Mouse (Mus musculus) gastrocnemius, adult 2 months (tissue): Measurements from ENCODE around the gene Fgd2. TPM values are rescaled to one million over a fixed set of nuclear protein-coding genes. Genes with fewer than 3 reads are reported as not detected.
A peak's percentile ranks its signal among the peaks of the same experiment; 100 is the strongest.
"Not testable (repeated sequence)": the region's sequence is repeated elsewhere in the genome, so short reads cannot be mapped to it uniquely, and the experiment has no call there.

Experiments used
- DNase-seq: peaks from one replicate; pipeline ENCODE4 v3.0.0; 2022
- H3K27ac ChIP-seq: fragments of 200-600 bp; 2 replicates; pipeline ENCODE4 v1.8.1; 2022; ENCODE audit warnings: mild to moderate bottlenecking
- H3K4me3 ChIP-seq: fragments of 200-600 bp; 2 replicates; pipeline ENCODE4 v1.8.1; 2022; ENCODE audit warnings: mild to moderate bottlenecking, moderate library complexity
- CTCF ChIP-seq: fragments of 200-600 bp; IDR thresholded peaks from 2 replicates; pipeline ENCODE4 v1.8.1; 2022; ENCODE audit warnings: antibody characterized with exemption, mild to moderate bottlenecking, moderate library complexity
- intact Hi-C: fragments of 180-260 bp; cut with DNase I; formaldehyde crosslinking; loops from one replicate; pipeline ENCODE4 v1.15.1; 2025
- total RNA-seq, 2 experiments: library from RNA; stranded (reverse); gene quantifications; 2 replicates each; pipeline ENCODE4 v1.2.3; 2021

The Fgd2 gene
- total RNA-seq, 2 experiments from 2014 or later: 0.74 to 1.1 TPM

GRCm38 (mm10) chr17:29340406-29341261, 20.1 kb upstream of the Fgd2 start:
- intact Hi-C loops: no loop called here
- DNase-seq: peak; percentile 78
- Histone ChIP-seq H3K27ac (peak overlapping the region; percentile 88), H3K4me3 (peak overlapping the region; percentile 60)
- TF ChIP-seq CTCF: no peak

DNA sequence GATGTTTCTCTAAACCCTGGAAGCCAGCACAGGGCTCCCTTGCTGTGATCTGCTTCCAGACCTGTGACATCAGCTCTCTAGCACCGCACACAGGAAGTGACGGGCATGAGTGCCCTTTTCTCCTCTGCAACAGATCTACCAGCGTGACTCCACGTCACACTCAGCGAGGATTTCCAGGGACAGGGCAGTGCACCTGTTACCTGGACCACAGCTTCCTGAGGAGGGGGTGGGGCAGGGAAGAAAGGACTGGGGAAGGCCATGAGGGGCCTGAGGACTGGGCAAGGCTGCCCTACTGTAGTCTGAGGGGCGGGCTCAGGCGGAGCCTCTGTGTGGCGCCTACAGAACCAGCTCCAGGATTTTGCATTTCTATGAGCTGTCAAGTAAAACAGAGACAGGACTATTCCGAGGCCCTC, 19.1 kb upstream of the Fgd2 start:
- H3K4me3 ChIP-seq: peak overlapping the region; percentile 60
- DNase-seq: peak; percentile 76
- H3K27ac ChIP-seq: peak overlapping the region; percentile 88
- TF ChIP-seq CTCF: peak; percentile 10; the same call in 1 of the 2 replicates
- intact Hi-C loops: no loop called here

DNA sequence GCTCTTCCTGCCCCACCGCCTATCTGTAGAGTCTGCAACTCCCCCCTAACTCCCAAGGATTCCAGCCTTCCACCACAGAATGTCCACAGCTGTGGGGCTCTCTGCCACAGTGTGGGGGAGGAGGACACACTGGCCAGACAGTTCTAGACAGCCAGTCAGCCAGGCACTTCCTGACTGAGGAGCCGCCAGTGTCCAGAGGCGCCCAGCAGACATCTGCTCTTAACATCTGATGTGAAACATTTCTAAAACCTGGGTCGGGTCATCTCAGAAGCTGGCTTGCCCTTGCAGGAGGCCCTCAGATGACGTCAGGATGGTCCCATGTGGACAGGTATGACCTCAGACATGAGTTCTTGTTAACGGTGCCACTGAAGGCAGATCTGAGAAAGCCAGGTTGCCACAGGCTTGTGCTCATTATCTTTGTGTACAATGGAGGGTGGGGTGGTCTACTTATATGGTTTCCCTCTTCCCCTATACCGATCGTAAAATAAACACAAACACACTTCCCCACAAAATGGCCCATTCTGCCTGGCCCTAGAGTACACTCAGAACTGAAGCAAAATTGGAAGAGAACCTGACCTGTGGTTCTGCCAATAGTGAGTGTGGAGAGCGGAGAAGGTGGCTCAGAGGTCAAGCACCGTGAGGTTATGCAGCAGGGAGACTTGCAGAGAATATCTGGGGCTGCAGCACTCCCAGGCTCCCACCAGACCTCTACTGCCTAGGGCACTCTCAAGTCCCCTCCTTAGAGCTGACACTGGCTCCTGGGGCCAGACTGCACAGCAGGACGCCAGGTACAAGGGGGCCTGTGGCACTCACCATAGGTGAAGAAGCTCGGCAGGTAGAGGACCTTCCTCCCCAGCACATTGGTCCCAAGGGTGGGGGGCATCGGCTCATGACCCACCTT, 18.5 kb upstream of the Fgd2 start:
- Histone ChIP-seq H3K27ac (peak overlapping the region; percentile 88), H3K4me3 (peak overlapping the region; percentile 60)
- DNase-seq: peak; percentile 81
- intact Hi-C loops: no loop called here
- no peak for TF ChIP-seq CTCF

GRCm38 (mm10) chr17:29343241-29343640, 17.5 kb upstream of the Fgd2 start:
- Histone ChIP-seq H3K27ac (peak overlapping the region; percentile 88), H3K4me3 (no peak overlapping the region)
- peak; percentile 13 for DNase-seq
- TF ChIP-seq CTCF: no peak
- intact Hi-C loops: no loop called here

GRCm38 (mm10) chr17:29345272-29345671, 15.4 kb upstream of the Fgd2 start:
- intact Hi-C loops: no loop called here
- DNase-seq: peak; percentile 8
- no peak for TF ChIP-seq CTCF
- Histone ChIP-seq H3K27ac (no peak overlapping the region), H3K4me3 (no peak overlapping the region)

- Histone ChIP-seq H3K27ac (peak overlapping the region; percentile 98), H3K4me3 (peak overlapping the region; percentile 88)
- intact Hi-C loops: no loop called here
- DNase-seq: peak; percentile 38
- no peak for TF ChIP-seq CTCF
Observed at GRCm38 (mm10) chr17:29346496-29347125, 14.1 kb upstream of the Fgd2 start.

DNA sequence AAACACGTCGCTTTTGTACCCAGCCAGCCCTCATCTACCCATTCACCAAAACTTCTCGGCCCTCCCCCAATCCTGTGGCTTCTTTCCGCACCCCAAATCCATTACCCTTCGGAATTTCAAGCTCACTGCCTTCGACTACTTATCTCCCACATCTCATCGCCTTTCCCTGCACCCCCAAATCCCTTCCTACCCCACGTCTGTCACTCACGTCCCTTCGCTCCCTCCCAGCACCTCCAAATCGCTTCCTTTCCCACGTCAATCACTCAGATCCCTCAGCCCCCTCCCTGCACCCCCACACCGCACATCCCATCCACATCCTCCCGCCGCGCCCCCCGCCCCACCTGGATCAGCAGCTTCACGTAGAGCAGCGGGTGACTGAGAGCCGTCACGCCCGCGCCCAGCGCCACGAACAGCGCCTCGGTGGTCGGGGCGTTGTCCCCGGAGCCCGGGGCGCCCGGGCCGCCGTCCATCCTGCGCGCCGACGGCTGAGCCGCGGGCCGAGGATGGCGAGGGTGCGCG, 13.5 kb upstream of the Fgd2 start:
- peak overlapping the region; percentile 98 for H3K27ac ChIP-seq
- intact Hi-C loops: no loop called here
- no peak for DNase-seq
- peak overlapping the region; percentile 88 for H3K4me3 ChIP-seq
- TF ChIP-seq CTCF: no peak

- intact Hi-C loops: no loop called here
- TF ChIP-seq CTCF: no peak
- H3K4me3 ChIP-seq: peak within 1 kb of the TSS; percentile 88
- peak within 1 kb of the TSS; percentile 98 for H3K27ac ChIP-seq
- DNase-seq: peak; percentile 100
Observed at GRCm38 (mm10) chr17:29347645-29348256, 13.0 kb upstream of the Fgd2 start, which contains the start of gene Mtch1. Gene Mtch1 (minus strand): TSS chr17:29347934.

GRCm38 (mm10) chr17:29348996-29349395, 11.7 kb upstream of the Fgd2 start:
- no peak for DNase-seq
- TF ChIP-seq CTCF: no peak
- Histone ChIP-seq H3K4me3 (no peak overlapping the region), H3K27ac (no peak overlapping the region)
- intact Hi-C loops: no loop called here

GRCm38 (mm10) chr17:29351056-29351455, 9.7 kb upstream of the Fgd2 start:
- H3K4me3 ChIP-seq, intact Hi-C loops, DNase-seq, H3K27ac ChIP-seq: not testable (repeated sequence)

DNA sequence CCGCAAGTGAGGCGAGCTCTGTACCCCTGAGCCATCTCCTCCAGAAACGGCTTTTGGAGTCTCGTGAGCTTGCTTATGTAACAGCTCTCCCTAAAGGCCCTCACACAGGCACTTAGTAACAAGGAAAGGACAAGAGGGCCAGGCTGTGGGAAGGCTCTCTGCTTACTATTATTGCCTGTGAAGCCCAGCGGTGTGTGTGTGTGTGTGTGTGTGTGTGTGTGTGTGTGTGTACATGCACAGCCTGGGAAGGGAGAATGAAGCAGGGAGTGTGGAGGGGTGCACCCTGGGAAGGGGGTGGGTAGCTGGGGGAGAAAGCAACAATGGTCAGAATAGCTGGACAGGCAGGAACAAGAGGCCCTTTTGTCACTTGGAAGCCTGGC, 5.3 kb upstream of the Fgd2 start:
- Histone ChIP-seq H3K4me3 (peak overlapping the region; percentile 58), H3K27ac (peak overlapping the region; percentile 92)
- DNase-seq: peak; percentile 37
- TF ChIP-seq CTCF: no peak
- intact Hi-C loops: loop anchor here (5.0 kb wide), 1 partner anchor 83 kb away; no protein-coding TSS in a partner anchor
